Mouse (Mus musculus) limb, embryonic 11.5 days (tissue): ENCODE results near the gene Csf1. TPM values are rescaled to one million over a fixed set of nuclear protein-coding genes. Genes with fewer than 3 reads are reported as not detected.
A peak's percentile ranks its signal among the peaks of the same experiment; 100 is the strongest.

Experiments
- ATAC-seq: fragments of 200-750 bp; cut with Nextera tagmentation; 2 replicates; pipeline ENCODE4 v1.8.0; 2017; ENCODE audit warnings: low read depth; ENCODE audit not compliant: insufficient number of reproducible peaks, low FRiP score, low TSS enrichment
- DNase-seq: peaks from one replicate; pipeline ENCODE4 v3.0.0-alpha.2; 2015; ENCODE audit warnings: low spot score
- H3K27ac ChIP-seq: fragments of 300-500 bp; sonication (generic); replicated peaks from 2 replicates; pipeline ENCODE4 v1.5.1; 2014; ENCODE audit warnings: low read depth, mild to moderate bottlenecking, low read length
- H3K27me3 ChIP-seq: fragments of 300-500 bp; sonication (generic); 2 replicates; pipeline ENCODE4 v1.6.1; 2014; ENCODE audit warnings: mild to moderate bottlenecking, low read length, mixed read lengths; ENCODE audit not compliant: control insufficient read depth, insufficient read depth
- H3K36me3 ChIP-seq: fragments of 300-500 bp; sonication (generic); 2 replicates; pipeline ENCODE4 v1.6.1; 2014; ENCODE audit warnings: mild to moderate bottlenecking, low read length, moderate library complexity, mixed read lengths; ENCODE audit not compliant: control insufficient read depth, insufficient read depth
- H3K4me1 ChIP-seq: fragments of 300-500 bp; sonication (generic); 2 replicates; pipeline ENCODE4 v1.6.1; 2014; ENCODE audit warnings: low read length, mixed read lengths; ENCODE audit not compliant: control insufficient read depth, insufficient read depth
- H3K4me2 ChIP-seq: fragments of 300-500 bp; sonication (generic); 2 replicates; pipeline ENCODE4 v1.6.1; 2014; ENCODE audit warnings: low read depth, mild to moderate bottlenecking, moderate library complexity; ENCODE audit not compliant: severe bottlenecking
- H3K4me3 ChIP-seq: fragments of 300-500 bp; sonication (generic); 2 replicates; pipeline ENCODE4 v1.5.1; 2014; ENCODE audit warnings: low read depth, low read length
- H3K9ac ChIP-seq: fragments of 300-500 bp; sonication (generic); 2 replicates; pipeline ENCODE4 v1.6.1; 2014; ENCODE audit warnings: mild to moderate bottlenecking, low read length
- H3K9me3 ChIP-seq: fragments of 300-500 bp; sonication (generic); 2 replicates; pipeline ENCODE4 v1.6.1; 2016; ENCODE audit warnings: low read length; ENCODE audit not compliant: control insufficient read depth
- WGBS: fragments of 180-500 bp; shearing (Covaris S2); extraction: QIAGEN DNeasy Blood & Tissue Kit; methylation state at CpG from one replicate; pipeline ENCODE4 v1.1.7; 2014; 5-methylcytosine and 5-hydroxymethylcytosine counted together
- polyA plus RNA-seq: library from polyadenylated mRNA; unstranded; fragments of >200 nt; fragmentation: Nextera tagmentation; extraction: Ambion mirVana; gene quantifications from 2 replicates; pipeline ENCODE4 v1.2.1, GENCODE M21; 2014

Gene Csf1
- polyA plus RNA-seq, 1 experiment from 2014 or later = 4.7 TPM

GRCm38 (mm10) chr3:107796191-107796983 lies 36.1 kb upstream of the Csf1 start:
- H3K36me3 ChIP-seq = no peaks in the 10 kb centered on the region
- no peaks in the 10 kb centered on the region for H3K27me3 ChIP-seq
- H3K4me3 ChIP-seq = no peak overlapping the region
- peaks cover 3% of the 10 kb centered on the region; the same call in 1 of the 2 replicates for H3K4me1 ChIP-seq
- DNase-seq (no peak), ATAC-seq (no peak)
- H3K9me3 ChIP-seq = no peaks in the 10 kb centered on the region
- 80% methylated on average over 8 of the region's 8 CpGs for WGBS
- H3K27ac ChIP-seq = no peak overlapping the region
- no peak overlapping the region for H3K9ac ChIP-seq
- no peak overlapping the region for H3K4me2 ChIP-seq

DNA sequence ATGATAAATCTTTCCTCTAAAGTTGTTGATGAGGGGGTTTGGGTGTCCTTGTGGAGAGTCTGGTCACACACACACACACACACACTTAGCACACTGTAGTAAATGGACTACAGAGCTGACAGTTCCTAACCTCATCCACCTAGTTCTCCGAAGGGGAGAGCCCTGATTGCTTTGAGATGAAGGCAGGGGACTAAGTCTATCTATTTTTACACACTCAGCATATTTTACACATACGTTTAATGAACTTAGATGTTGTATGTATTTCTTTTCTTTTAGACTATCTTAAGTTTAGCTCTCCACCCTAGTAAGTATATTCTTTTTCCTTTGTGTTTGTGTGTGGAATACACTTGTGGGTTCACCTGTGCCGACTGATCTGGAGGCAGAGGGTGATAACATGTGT lies 34.6 kb upstream of the Csf1 start:
- no peak overlapping the region for H3K27ac ChIP-seq
- WGBS = 92% methylated on average over 3 of the region's 3 CpGs
- no peak for DNase-seq

GRCm38 (mm10) chr3:107793300-107794201 lies 33.3 kb upstream of the Csf1 start:
- H3K4me3 ChIP-seq = no peak overlapping the region
- DNase-seq (no peak), ATAC-seq (peak; percentile 60; the same call in 1 of the 2 replicates)
- no peaks in the 10 kb centered on the region for H3K9me3 ChIP-seq
- no peaks in the 10 kb centered on the region for H3K27me3 ChIP-seq
- no peaks in the 10 kb centered on the region for H3K36me3 ChIP-seq
- H3K9ac ChIP-seq = no peak overlapping the region
- 31% methylated on average over 10 of the region's 10 CpGs for WGBS
- no peak overlapping the region for H3K27ac ChIP-seq
- H3K4me2 ChIP-seq = no peak overlapping the region
- peaks cover 3% of the 10 kb centered on the region; the same call in 1 of the 2 replicates for H3K4me1 ChIP-seq

More for the DNA sequence above, 34.6 kb upstream of the Csf1 start:
- H3K4me2 ChIP-seq = no peak overlapping the region
- no peak for ATAC-seq
- H3K9me3 ChIP-seq = no peaks in the 10 kb centered on the region
- H3K36me3 ChIP-seq = no peaks in the 10 kb centered on the region
- no peaks in the 10 kb centered on the region for H3K27me3 ChIP-seq
- no peak overlapping the region for H3K4me3 ChIP-seq
- H3K9ac ChIP-seq = no peak overlapping the region
- peaks cover 3% of the 10 kb centered on the region; the same call in 1 of the 2 replicates for H3K4me1 ChIP-seq

DNA sequence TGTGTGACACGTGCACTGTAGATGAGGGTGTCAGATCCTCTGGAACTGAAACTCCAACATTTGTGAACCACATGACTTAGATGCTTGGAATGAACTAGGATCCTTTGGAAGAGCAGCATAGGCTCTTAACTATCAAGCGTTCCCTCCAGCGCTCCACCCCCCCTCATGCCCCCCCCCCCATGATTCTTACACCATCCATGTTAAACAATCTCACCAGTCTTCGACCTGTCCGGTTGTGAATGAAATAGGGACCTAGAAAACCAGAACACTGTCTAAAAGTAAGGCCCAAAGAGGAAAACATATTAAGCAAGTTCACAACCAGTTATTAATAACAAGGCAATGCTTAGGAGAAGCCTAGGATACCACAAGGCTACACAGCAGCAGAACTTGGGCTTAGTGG lies 32.5 kb upstream of the Csf1 start:
- no peaks in the 10 kb centered on the region for H3K36me3 ChIP-seq
- 91% methylated on average over 5 of the region's 5 CpGs for WGBS
- ATAC-seq = no peak
- peaks cover 5% of the 10 kb centered on the region for H3K4me1 ChIP-seq
- no peak overlapping the region for H3K4me3 ChIP-seq
- H3K27me3 ChIP-seq = no peaks in the 10 kb centered on the region
- H3K4me2 ChIP-seq = no peak overlapping the region
- no peak overlapping the region for H3K27ac ChIP-seq
- H3K9ac ChIP-seq = no peak overlapping the region
- no peaks in the 10 kb centered on the region for H3K9me3 ChIP-seq
- DNase-seq = no peak

DNA sequence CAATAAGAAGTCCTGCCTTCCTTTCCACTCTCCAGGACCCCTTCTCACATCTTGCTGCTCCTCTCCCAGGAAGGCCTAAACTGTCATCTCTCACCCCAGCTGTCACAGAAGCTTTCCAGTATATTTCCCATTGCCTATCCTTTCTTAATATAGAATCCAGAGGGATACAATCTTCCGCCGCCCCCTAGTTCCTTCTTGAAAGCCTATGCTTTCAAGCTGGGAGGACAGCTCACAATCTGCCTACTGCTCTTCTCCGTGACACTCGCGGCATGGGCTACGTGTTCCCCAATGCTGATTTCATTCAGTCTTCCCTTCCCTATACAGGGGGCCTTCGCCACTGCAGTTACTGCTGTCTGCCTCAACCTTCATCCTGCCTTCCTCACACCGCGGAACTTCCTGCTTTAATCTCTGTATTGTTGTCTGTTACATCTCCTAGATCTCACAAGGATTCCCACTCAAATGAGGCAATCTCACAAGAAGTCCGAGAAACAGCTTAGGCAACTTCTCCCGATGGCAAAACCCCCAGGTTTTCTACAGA lies 30.6 kb upstream of the Csf1 start:
- H3K4me3 ChIP-seq = no peak overlapping the region
- H3K36me3 ChIP-seq = no peaks in the 10 kb centered on the region
- H3K9ac ChIP-seq = no peak overlapping the region
- no peaks in the 10 kb centered on the region for H3K27me3 ChIP-seq
- no peaks in the 10 kb centered on the region for H3K9me3 ChIP-seq
- WGBS = 88% methylated on average over 11 of the region's 11 CpGs
- H3K4me2 ChIP-seq = no peak overlapping the region
- no peak overlapping the region for H3K27ac ChIP-seq
- H3K4me1 ChIP-seq = peaks cover 16% of the 10 kb centered on the region
- DNase-seq (no peak), ATAC-seq (no peak)

DNA sequence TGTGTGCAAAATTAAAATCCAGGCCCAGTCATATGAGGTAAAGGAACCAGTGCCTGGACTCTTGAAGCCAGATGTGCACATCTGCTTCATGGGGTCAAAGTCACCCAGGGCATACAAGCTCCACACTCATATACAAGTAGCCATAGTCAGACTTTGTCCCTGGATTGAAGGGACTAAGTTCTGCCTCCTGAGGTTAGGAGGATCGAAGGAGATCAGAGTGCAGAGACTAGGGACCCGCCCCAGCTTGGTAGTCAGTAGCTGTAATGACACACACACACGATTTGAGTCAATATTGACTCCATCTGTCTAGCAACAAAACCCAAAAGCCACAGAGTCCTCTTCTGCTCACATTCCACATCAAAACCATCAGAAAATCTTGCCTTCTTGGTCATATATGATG lies 30.0 kb upstream of the Csf1 start:
- H3K27ac ChIP-seq = no peak overlapping the region
- 90% methylated on average over 3 of the region's 3 CpGs for WGBS
- H3K36me3 ChIP-seq = no peaks in the 10 kb centered on the region
- peaks cover 16% of the 10 kb centered on the region for H3K4me1 ChIP-seq
- no peaks in the 10 kb centered on the region for H3K27me3 ChIP-seq
- H3K4me2 ChIP-seq = no peak overlapping the region
- DNase-seq = no peak
- no peak for ATAC-seq
- H3K4me3 ChIP-seq = no peak overlapping the region
- H3K9me3 ChIP-seq = no peaks in the 10 kb centered on the region
- H3K9ac ChIP-seq = no peak overlapping the region

GRCm38 (mm10) chr3:107788885-107789284 lies 28.6 kb upstream of the Csf1 start:
- Histone ChIP-seq H3K27ac (no peak overlapping the region), H3K4me2 (no peak overlapping the region), H3K27me3 (no peaks in the 10 kb centered on the region), H3K36me3 (no peaks in the 10 kb centered on the region), H3K4me1 (peaks cover 16% of the 10 kb centered on the region), H3K9ac (no peak overlapping the region), H3K9me3 (no peaks in the 10 kb centered on the region), H3K4me3 (no peak overlapping the region)
- ATAC-seq (no peak), DNase-seq (no peak)
- WGBS = 69% methylated on average over 3 of the region's 3 CpGs
